Mouse (Mus musculus) frontal cortex, postnatal 14 days (tissue): ENCODE data around the gene Prickle1.

Experiments used
- DNase-seq, 2 experiments: peaks; one replicate each; pipeline ENCODE4 v3.0.0; 2022; ENCODE audit warnings: low spot score in 2 of 2

The Prickle1 gene

GRCm38 (mm10) chr15:93595746-93596145, at the start of gene Prickle1:
Prickle1 (minus strand) TSS chr15:93595891.
- peak; percentile 53 to 74 for DNase-seq

GRCm38 (mm10) chr15:93640221-93640620, 44.5 kb upstream of the Prickle1 start:
- DNase-seq, result no peak

DNA sequence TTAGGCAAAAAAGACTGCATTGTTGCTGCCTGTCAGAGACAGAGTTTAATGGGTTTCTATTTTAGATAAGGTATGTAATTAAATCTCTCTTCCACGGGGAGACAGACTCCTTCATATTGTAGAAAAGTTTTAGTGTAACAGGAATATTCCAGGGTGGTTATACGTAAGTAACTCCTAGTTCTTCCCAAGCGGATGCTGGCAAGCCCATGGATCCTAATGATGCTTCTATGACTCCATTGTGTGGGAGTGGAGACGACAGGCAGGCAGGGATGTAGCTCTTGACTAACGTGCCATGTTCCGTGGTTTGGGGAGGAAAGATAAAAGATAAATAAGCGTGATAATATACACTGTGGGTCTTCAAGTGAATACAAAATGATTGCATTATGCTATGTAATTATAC, 41.3 kb upstream of the Prickle1 start:
- DNase-seq, result no peak

DNA sequence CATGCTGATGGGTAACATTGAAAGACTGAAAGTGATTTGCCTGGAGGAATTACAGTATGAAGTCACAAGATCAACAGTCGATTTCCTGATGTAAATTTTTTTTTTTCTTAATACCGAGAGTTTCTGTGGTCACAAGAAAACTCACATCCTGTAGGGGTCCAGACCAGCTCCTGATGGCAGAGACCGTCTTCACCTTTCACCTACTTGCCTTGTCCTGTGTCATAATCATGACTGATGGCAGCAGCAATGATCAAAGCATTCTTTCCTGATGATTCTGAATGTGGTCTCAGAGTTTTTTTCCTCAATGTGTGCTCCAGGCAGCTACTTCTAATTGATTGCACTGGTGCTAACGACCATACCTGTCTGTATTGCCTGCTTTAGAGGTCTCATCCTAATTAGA, 39.9 kb upstream of the Prickle1 start:
- no peak for DNase-seq

DNA sequence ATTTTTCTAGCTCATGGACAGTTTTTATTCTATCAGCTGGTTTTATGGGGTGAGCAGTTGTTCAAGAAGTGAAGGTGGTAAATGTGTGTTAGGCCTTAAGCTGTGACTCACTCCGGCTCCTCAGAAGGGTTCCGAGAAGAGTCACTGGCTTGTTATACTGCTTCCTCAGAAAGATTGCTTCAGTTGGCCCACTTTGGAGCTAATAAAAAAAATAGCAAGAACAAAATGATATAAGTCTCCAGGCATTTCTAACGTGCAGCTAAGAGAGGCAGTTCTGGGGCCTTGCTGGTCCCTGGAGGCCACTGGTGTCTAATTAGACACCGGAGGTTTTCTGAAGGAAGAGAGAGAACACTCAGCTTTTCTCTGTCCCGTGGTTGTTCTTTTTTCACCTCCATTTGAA, 38.8 kb upstream of the Prickle1 start:
- no peak for DNase-seq

- DNase-seq, result no peak
These were observed 34.4 kb upstream of the Prickle1 start for GRCm38 (mm10) chr15:93630001-93630541.

- no peak for DNase-seq
These were observed 33.5 kb upstream of the Prickle1 start for GRCm38 (mm10) chr15:93629201-93629600.

GRCm38 (mm10) chr15:93627836-93628797, 32.4 kb upstream of the Prickle1 start:
- no peak for DNase-seq

- DNase-seq, result no peak
These were observed 23.9 kb upstream of the Prickle1 start for GRCm38 (mm10) chr15:93619551-93619950.

DNA sequence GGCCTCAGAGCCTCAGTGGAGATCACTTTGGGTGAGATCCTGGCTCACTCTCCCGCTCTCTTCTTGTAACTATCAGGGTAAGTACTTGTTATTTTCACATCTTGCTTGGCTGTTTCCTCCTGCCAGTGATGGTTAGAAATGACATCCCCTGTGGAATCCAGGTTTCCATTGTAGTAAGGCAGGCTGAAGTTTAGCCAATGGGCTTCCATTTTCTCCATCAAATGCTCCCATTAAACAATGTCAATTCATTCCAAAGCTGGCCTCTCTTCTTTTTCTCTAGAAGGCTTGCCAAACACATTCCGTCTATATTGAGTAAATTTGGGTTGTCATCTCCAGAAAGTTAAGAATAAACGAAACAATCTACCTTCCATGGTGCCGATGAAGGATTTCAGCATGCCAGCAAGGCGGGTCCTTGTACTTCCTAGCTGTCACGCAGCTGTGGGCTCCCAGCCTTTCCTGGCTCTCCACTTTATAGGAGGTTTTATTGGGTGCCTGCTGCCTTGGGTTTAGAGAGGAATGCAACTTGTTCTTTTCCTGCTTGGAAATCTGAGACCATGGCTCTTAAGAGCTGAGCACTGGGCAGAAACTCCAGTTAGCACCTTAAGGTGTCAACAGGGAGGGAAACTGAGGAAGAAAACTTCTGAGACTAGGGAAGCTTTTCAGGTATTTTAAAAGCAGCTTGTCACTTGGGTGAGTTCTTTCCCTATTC, 22.9 kb upstream of the Prickle1 start:
- no peak for DNase-seq

- no peak for DNase-seq
These were observed 20.6 kb upstream of the Prickle1 start for GRCm38 (mm10) chr15:93616277-93616676.

GRCm38 (mm10) chr15:93615031-93615430, 19.3 kb upstream of the Prickle1 start:
- no peak for DNase-seq

- DNase-seq, result no peak
These were observed 17.9 kb upstream of the Prickle1 start for GRCm38 (mm10) chr15:93613606-93614005.

DNA sequence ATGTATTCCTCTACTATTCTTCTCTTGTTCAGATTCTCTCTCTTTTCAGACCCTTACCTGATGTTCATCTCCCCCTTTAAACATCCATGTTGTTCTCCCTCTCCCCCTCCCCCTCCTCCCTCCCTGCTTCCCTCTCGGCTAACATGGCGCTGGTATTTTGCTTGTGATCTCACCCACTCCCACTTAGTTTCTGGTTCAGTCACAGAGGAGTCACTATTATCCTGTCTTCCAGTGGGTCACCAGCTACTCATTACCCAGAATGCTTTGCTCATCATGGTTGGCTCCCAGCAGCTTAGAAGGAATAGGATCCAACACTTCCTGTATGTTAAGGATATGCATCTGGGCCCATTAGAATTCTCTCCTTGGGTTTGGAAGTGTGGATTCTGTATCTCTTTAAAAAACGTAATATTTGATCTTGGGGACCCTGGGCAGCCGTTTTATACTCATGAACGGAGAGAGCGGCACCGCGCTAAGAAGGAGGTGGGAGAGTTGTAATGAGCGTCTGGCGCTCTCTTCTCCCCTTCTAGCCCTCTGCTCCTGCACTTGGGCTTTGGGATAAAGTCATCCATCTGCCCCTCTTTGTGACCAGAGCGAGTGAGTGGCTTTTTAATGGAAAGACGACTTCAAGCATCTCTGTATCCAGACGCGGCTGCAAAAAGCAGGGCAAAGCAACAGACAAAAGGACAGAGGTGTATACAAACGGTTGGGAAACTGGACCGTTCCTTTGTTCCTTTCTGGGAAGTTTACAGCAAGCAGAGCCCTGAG, 16.0 kb upstream of the Prickle1 start:
- no peak for DNase-seq

DNA sequence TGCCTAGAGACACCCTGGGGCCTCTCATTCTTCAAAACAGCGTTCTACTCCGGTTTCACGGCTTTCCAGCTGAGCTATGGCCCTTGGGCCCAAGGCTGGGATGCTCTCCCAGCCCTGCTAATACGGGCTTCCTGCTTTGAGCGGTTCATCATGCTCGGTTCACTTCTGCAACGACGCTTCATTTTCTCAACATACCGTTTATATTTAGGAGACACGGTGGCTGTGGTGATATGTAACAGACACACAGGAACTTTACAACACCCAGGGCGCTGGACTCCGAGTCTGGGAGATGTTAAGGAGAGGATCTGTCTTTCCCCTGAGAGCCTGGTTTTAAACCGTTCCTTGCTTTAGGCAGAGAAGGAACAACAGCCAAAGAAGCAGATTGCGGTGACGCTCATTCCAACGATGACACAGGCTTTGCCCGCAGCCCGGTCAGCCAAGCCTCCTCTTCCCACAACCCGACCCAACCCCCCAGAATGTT, 15.1 kb upstream of the Prickle1 start:
- DNase-seq, result no peak

GRCm38 (mm10) chr15:93610288-93610687, 14.6 kb upstream of the Prickle1 start:
- DNase-seq, result peak; percentile 19 to 38

GRCm38 (mm10) chr15:93602850-93603249, 7.2 kb upstream of the Prickle1 start:
- no peak for DNase-seq

- no peak for DNase-seq
These were observed 5.8 kb upstream of the Prickle1 start for GRCm38 (mm10) chr15:93601461-93602015.

GRCm38 (mm10) chr15:93596991-93597390, 1.3 kb upstream of the Prickle1 start:
- no peak for DNase-seq

DNA sequence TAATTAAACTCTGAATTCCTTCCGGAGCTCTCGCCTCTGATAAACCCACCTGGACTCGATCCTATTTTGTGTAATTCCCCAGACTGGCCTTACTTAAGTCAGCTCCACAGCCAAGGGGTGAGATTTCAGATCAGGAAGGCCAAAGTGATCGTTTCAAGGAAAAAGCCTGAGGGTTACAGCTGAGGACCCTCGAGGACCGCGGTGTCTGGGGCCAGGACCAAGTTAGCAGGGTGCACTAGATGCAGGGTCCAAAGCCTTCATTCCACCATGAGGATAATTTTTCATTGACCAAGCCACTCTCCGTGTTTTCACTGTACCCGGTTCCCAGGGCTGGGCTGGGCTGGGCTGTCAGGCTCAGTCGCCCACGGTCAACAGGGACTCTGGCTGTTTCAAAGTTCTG, 594 bp upstream of the Prickle1 start:
- peak; percentile 56 to 59 for DNase-seq
